Mouse (Mus musculus) stomach, adult 2 months (tissue): ENCODE results near the gene Gm49711. TPM values are rescaled to one million over a fixed set of nuclear protein-coding genes. Genes with fewer than 3 reads are reported as not detected.

ENCODE experiments used
- polyA plus RNA-seq: library from polyadenylated mRNA; depleted of rRNA; stranded (reverse); fragments of >200 nt; gene quantifications from 2 replicates; pipeline ENCODE4 v1.2.3, GENCODE M21; 2012; rRNA removed

The Gm49711 gene
- not detected in 2 replicates for polyA plus RNA-seq

DNA sequence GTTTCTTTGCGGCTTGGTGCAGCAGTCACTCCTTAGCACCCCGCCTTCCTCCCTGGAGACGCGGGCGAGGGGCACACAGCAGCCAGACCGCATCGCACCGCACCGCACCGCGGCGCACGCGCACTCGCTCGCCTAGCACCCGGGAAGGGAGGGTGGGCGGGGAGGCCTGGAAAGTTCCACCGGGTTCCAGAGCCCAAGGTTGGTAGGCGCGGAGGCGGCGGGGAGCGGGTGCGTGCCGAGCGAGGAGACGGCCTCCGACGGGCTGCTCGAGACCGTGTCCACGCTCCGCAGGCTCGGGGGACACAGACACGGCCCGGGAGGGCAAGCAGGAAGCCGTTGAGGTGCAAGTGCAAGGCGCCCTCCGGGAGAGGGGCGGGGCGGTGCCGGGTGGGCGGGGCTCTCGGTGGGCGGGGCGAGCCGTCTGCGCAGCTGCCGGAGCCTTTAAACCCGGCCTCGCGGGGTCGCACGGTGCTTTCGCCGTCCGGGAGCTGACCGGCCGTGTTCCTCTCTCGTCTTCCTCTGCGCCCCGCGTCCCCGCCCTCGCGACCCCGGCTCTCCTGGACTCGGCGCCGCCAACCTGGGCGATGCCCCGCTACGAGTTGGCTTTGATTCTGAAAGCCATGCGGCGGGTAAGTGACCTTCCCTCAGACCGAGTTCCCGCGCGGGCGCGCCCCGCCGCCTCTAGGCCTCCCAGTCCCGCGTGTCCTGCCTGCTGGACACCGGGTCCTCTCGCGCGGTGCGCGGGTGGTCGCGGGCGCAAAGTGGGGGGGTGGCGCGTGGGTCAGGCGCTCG lies at the start of gene Gm49711, which contains the start of the genes Mrps6 and Slc5a3:
Gene Gm49711, plus strand, starts transcription at position 465 of the 792 bp plus-strand sequence.
Gene Mrps6, plus strand, starts transcription at position 419 of the 792 bp plus-strand sequence.
Gene Slc5a3, plus strand, starts transcription at position 471 of the 792 bp plus-strand sequence.

Other genes with a start within 250 kb of the Gm49711 start
- gene Mrps6, start within 50 bp of the Gm49711 start, polyA plus RNA-seq = 7.6 and 14.1 TPM in 2 replicates
- 0.09 and 0.18 TPM in 2 replicates for gene Slc5a3, start within 50 bp of the Gm49711 start, polyA plus RNA-seq
- 7.5 and 11.4 TPM in 2 replicates for gene Kcne2, start 234.1 kb downstream of the Gm49711 start, polyA plus RNA-seq
- 27.6 and 29.1 TPM in 2 replicates for gene Smim11, start 243.0 kb downstream of the Gm49711 start, polyA plus RNA-seq